Mouse (Mus musculus): Measurements from ENCODE around the gene Znrf3. TPM values are rescaled to one million over a fixed set of nuclear protein-coding genes. Genes with fewer than 3 reads are reported as not detected.

The Znrf3 gene
- total and polyA plus RNA-seq, 3 experiments = 2.1 to 7.7 (median 3.1) TPM

- no peak for DNase-seq (ENCODE audit: low spot score)
- Histone ChIP-seq H3K9me3 (replicated peaks) (no peaks in the 10 kb centered on the region), H3K36me3 (replicated peaks) (peaks cover 27% of the 10 kb centered on the region), H3K4me1 (ENCODE audit: insufficient read depth, low read depth, low read length) (no peaks in the 10 kb centered on the region), H3K27me3 (ENCODE audit: insufficient read depth, low read length) (no peaks in the 10 kb centered on the region), H3K4me3 (ENCODE audit: low read depth, low read length) (no peak overlapping the region)
- TF ChIP-seq GATA1 (IDR thresholded peaks at IDR 0.05; ENCODE audit: borderline replicate concordance, low read length) = no peak
- TF ChIP-seq GATA2 (IDR thresholded peaks at IDR 0.05; ENCODE audit: borderline replicate concordance, low read depth, low read length) = no peak
- TF ChIP-seq POLR2AphosphoS5 (IDR thresholded peaks at IDR 0.05; ENCODE audit: insufficient replicate concordance, low read depth, low read length) = no peak
- TF ChIP-seq CTCF (IDR thresholded peaks at IDR 0.05; ENCODE audit: low read depth, low read length) = no peak
- TF ChIP-seq TAL1 (conservative IDR thresholded peaks at IDR 0.05; ENCODE audit: low read depth, low read length) = no peak
- no peak for ATAC-seq (ENCODE audit: extremely low read depth, insufficient number of reproducible peaks, low FRiP score, poor library complexity, severe bottlenecking)
These were observed 104.9 kb downstream of the Znrf3 start for GRCm38 (mm10) chr11:5339732-5340131.

DNA sequence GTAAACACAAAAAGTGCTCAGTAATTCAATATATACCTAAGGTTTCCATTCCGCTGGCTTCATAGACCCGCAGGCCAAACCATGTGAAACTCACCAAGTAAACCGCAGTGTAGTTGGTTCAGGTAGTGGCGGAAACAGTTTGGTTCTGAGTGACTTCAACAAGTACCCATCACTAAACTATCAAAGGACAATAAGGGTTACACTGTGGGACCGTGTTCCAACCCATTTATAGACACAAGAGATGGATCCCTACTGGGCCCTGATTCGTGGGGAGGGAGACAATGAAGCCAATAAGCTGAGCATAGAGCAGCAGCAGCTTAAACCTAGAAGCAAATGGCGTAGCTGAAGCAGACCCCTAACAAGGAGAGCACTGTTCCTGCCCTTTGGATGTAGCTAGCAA is 107.8 kb downstream of the Znrf3 start:
- Histone ChIP-seq H3K9me3 (replicated peaks) (no peaks in the 10 kb centered on the region), H3K27me3 (ENCODE audit: insufficient read depth, low read length) (no peaks in the 10 kb centered on the region), H3K4me3 (ENCODE audit: low read depth, low read length) (no peak overlapping the region), H3K36me3 (replicated peaks) (peaks cover 42% of the 10 kb centered on the region), H3K4me1 (ENCODE audit: insufficient read depth, low read depth, low read length) (no peaks in the 10 kb centered on the region)
- ATAC-seq (ENCODE audit: extremely low read depth, insufficient number of reproducible peaks, low FRiP score, poor library complexity, severe bottlenecking) = no peak
- no peak for TF ChIP-seq TAL1 (conservative IDR thresholded peaks at IDR 0.05; ENCODE audit: low read depth, low read length)
- TF ChIP-seq POLR2AphosphoS5 (IDR thresholded peaks at IDR 0.05; ENCODE audit: insufficient replicate concordance, low read depth, low read length) = no peak
- no peak for TF ChIP-seq GATA1 (IDR thresholded peaks at IDR 0.05; ENCODE audit: borderline replicate concordance, low read length)
- no peak for TF ChIP-seq CTCF (IDR thresholded peaks at IDR 0.05; ENCODE audit: low read depth, low read length)
- TF ChIP-seq GATA2 (IDR thresholded peaks at IDR 0.05; ENCODE audit: borderline replicate concordance, low read depth, low read length) = no peak
- no peak for DNase-seq (ENCODE audit: low spot score)

- Histone ChIP-seq H3K4me1 (ENCODE audit: insufficient read depth, low read depth, low read length) (no peaks in the 10 kb centered on the region), H3K27me3 (ENCODE audit: insufficient read depth, low read length) (no peaks in the 10 kb centered on the region), H3K4me3 (ENCODE audit: low read depth, low read length) (no peak overlapping the region), H3K36me3 (replicated peaks) (peaks cover 48% of the 10 kb centered on the region), H3K9me3 (replicated peaks) (no peaks in the 10 kb centered on the region)
- ATAC-seq (ENCODE audit: extremely low read depth, insufficient number of reproducible peaks, low FRiP score, poor library complexity, severe bottlenecking) (no peak), DNase-seq (ENCODE audit: low spot score) (no peak)
- TF ChIP-seq GATA1 (IDR thresholded peaks at IDR 0.05; ENCODE audit: borderline replicate concordance, low read length) = no peak
- TF ChIP-seq CTCF (IDR thresholded peaks at IDR 0.05; ENCODE audit: low read depth, low read length) = no peak
- no peak for TF ChIP-seq POLR2AphosphoS5 (IDR thresholded peaks at IDR 0.05; ENCODE audit: insufficient replicate concordance, low read depth, low read length)
- TF ChIP-seq GATA2 (IDR thresholded peaks at IDR 0.05; ENCODE audit: borderline replicate concordance, low read depth, low read length) = no peak
- TF ChIP-seq TAL1 (conservative IDR thresholded peaks at IDR 0.05; ENCODE audit: low read depth, low read length) = no peak
These were observed 108.4 kb downstream of the Znrf3 start for GRCm38 (mm10) chr11:5336269-5336668.

DNA sequence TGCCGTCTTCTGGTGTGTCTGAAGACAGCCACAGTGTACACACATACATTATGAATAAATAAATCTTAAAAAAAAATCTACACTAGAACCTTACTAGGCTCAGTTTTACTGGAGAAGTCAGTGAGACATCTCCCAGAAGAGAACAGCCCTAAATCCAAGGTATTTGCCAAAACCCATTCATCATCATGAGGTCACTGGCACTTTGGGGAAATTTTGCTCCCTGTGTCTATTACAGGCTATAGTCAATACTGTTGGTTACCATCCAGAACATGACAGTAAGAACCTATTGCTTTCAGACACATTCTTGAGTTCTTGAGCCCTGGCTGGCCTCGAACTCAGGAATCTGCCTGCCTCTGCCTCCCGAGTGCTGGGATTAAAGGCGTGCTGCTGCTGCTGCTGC is 113.8 kb downstream of the Znrf3 start:
- no peaks in the 10 kb centered on the region for H3K27me3 ChIP-seq (ENCODE audit: insufficient read depth, low read length)
- no peaks in the 10 kb centered on the region for H3K9me3 ChIP-seq (replicated peaks)
- ATAC-seq (ENCODE audit: extremely low read depth, insufficient number of reproducible peaks, low FRiP score, poor library complexity, severe bottlenecking) (no peak), DNase-seq (ENCODE audit: low spot score) (no peak)
- no peaks in the 10 kb centered on the region for H3K4me1 ChIP-seq (ENCODE audit: insufficient read depth, low read depth, low read length)
- no peak for TF ChIP-seq GATA2 (IDR thresholded peaks at IDR 0.05; ENCODE audit: borderline replicate concordance, low read depth, low read length)
- TF ChIP-seq POLR2AphosphoS5 (IDR thresholded peaks at IDR 0.05; ENCODE audit: insufficient replicate concordance, low read depth, low read length) = no peak
- TF ChIP-seq GATA1 (IDR thresholded peaks at IDR 0.05; ENCODE audit: borderline replicate concordance, low read length) = no peak
- TF ChIP-seq TAL1 (conservative IDR thresholded peaks at IDR 0.05; ENCODE audit: low read depth, low read length) = no peak
- TF ChIP-seq CTCF (IDR thresholded peaks at IDR 0.05; ENCODE audit: low read depth, low read length) = no peak
- H3K4me3 ChIP-seq (ENCODE audit: low read depth, low read length) = no peak overlapping the region
- peaks cover 55% of the 10 kb centered on the region for H3K36me3 ChIP-seq (replicated peaks)

DNA sequence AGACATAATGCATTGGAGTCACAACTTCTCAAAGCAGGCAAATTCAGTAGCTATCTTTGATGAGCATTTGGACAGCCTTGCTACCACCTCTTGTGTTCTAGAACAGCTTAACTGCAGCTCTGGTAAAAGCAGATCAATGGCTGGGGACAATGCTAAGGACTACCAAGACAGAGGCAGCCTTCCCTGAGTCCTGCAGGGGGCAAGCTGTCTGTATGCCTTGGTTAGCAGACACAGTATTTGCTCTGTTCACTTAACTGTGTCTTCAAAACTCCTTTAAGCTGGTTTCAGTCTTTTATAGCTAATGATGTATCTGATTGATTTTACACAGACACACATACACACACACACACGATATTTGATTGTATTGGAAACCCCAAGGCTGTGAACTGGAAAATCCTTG is 117.0 kb downstream of the Znrf3 start:
- no peak for TF ChIP-seq POLR2AphosphoS5 (IDR thresholded peaks at IDR 0.05; ENCODE audit: insufficient replicate concordance, low read depth, low read length)
- TF ChIP-seq TAL1 (conservative IDR thresholded peaks at IDR 0.05; ENCODE audit: low read depth, low read length) = no peak
- TF ChIP-seq GATA1 (IDR thresholded peaks at IDR 0.05; ENCODE audit: borderline replicate concordance, low read length) = no peak
- no peak for TF ChIP-seq GATA2 (IDR thresholded peaks at IDR 0.05; ENCODE audit: borderline replicate concordance, low read depth, low read length)
- no peak for TF ChIP-seq CTCF (IDR thresholded peaks at IDR 0.05; ENCODE audit: low read depth, low read length)
- no peak for ATAC-seq (ENCODE audit: extremely low read depth, insufficient number of reproducible peaks, low FRiP score, poor library complexity, severe bottlenecking)
- no peak overlapping the region for H3K4me3 ChIP-seq (ENCODE audit: low read depth, low read length)

DNA sequence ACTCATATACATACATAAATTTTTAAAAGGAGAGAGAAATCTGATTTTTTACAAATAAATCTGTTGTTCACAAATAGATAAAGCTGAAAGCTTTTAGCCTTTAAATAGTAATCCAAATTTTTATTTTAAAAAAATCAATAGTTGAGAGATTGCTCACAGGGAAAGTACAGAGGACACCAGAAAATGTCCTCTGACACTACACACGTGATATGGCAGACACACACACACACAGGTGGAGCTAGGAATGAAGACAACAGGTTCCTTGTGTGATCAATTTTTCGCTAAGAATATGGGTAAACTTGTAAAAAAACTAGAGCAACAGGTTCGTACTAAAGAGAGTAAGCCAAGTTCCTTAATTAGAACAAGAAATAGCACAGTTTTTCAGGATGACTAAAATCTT is 118.4 kb downstream of the Znrf3 start:
- no peak for DNase-seq (ENCODE audit: low spot score)
- ATAC-seq (ENCODE audit: extremely low read depth, insufficient number of reproducible peaks, low FRiP score, poor library complexity, severe bottlenecking) = no peak
- TF ChIP-seq TAL1 (conservative IDR thresholded peaks at IDR 0.05; ENCODE audit: low read depth, low read length) (no peak), GATA1 (IDR thresholded peaks at IDR 0.05; ENCODE audit: borderline replicate concordance, low read length) (no peak), CTCF (IDR thresholded peaks at IDR 0.05; ENCODE audit: low read depth, low read length) (no peak), POLR2AphosphoS5 (IDR thresholded peaks at IDR 0.05; ENCODE audit: insufficient replicate concordance, low read depth, low read length) (no peak), GATA2 (IDR thresholded peaks at IDR 0.05; ENCODE audit: borderline replicate concordance, low read depth, low read length) (no peak)
- no peaks in the 10 kb centered on the region for H3K27me3 ChIP-seq (ENCODE audit: insufficient read depth, low read length)
- H3K4me3 ChIP-seq (ENCODE audit: low read depth, low read length) = no peak overlapping the region
- H3K4me1 ChIP-seq (ENCODE audit: insufficient read depth, low read depth, low read length) = no peaks in the 10 kb centered on the region
- no peaks in the 10 kb centered on the region for H3K9me3 ChIP-seq (replicated peaks)
- peaks cover 37% of the 10 kb centered on the region for H3K36me3 ChIP-seq (replicated peaks)

More for the DNA sequence above, 117.0 kb downstream of the Znrf3 start:
- no peak for DNase-seq (ENCODE audit: low spot score)
- H3K27me3 ChIP-seq (ENCODE audit: insufficient read depth, low read length) = no peaks in the 10 kb centered on the region
- peaks cover 44% of the 10 kb centered on the region for H3K36me3 ChIP-seq (replicated peaks)
- no peaks in the 10 kb centered on the region for H3K9me3 ChIP-seq (replicated peaks)
- H3K4me1 ChIP-seq (ENCODE audit: insufficient read depth, low read depth, low read length) = no peaks in the 10 kb centered on the region

All from G1E (cell line).